Mouse (Mus musculus) lung, postnatal 4 days (tissue): Measurements from ENCODE around the gene Lrrc37a.
"Not testable (repeated sequence)": the region's sequence is repeated elsewhere in the genome, so short reads cannot be mapped to it uniquely, and the experiment has no call there.

Experiments used
- DNase-seq, 2 experiments: peaks; one replicate each; pipeline ENCODE4 v3.0.0; 2021

Lrrc37a gene

DNA sequence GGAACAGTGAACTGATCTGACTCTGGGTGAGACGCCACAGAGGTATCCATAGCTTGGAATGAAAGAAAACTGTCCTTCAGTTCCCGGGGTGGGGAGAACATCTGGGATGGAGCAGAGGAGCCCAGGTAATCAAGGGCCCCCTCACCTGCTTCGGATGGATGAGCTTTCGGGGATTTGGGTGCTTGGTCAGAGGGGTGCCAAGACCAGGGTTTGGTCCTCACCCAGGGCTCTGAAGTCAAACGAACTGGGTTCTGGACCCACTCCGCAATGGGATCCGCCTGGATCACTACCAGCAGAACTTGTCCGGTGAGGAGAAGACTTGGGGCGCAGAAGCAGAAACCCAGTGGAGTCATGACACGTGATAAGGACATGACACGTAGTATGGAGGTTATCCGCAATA is at the start of gene Lrrc37a:
Gene Lrrc37a, minus strand, starts transcription at position 101 of the 400 bp plus-strand sequence.
- DNase-seq = no peak

DNA sequence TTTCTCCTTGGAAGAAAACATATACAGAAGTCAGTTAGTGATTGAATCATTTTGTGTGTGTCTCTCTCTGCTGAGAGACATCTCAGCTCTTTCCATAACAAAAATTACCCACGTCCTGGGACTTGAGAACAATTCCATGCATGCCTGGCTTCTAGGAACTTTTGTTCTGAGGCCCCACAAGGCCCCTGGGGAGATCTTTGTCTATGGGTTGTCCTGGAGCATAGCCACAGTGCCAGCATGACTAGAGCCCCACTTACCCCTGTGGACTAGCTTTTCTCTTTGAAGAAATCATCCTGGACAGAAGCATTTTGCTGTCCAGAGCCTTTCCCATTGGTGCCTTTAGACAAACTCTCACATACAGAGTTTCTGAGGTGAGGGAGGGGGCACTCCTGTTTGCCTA is 30.6 kb upstream of the Lrrc37a start:
- DNase-seq = not testable (repeated sequence)

- DNase-seq = no peak
Observed at GRCm38 (mm10) chr11:103512111-103512510, 7.7 kb upstream of the Lrrc37a start.

DNA sequence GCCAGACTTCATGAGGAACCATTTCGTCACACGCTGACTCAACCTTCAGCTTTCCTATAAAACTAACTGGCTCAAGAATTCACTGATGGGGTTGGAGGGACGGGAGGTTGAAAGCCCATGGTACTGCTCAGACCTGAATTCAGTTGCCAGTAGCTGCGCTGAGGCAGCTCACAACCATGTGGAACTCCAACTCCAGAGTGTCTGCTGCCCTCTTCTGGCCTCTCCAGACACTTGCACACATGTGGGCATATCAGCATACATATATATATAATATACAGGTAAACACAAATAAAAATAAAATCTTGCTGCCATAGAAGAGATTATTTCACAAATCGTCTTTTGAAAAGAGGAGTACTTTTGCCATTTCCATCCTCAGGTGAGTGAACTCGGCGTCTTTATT is 40.0 kb downstream of the Lrrc37a start:
- DNase-seq = peak in 1 of 2 experiments; percentile 18

DNA sequence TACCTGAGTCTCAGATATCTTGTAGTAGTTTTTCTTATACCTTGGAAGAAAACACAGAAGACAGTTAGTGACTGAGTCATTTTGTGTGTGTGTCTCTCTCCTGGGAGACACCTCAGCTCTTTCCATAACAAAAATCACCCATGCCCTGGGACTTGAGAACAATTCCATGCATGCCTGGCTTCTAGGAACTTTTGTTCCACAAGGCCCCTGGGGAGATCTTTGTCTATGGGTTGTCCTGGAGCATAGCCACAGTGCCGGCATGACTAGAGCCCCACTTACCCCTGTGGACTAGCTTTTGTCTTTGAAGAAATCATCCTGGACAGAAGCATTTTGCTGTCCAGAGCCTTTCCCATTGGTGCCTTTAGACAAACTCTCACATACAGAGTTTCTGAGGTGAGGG is 53.3 kb downstream of the Lrrc37a start:
- not testable (repeated sequence) for DNase-seq

DNA sequence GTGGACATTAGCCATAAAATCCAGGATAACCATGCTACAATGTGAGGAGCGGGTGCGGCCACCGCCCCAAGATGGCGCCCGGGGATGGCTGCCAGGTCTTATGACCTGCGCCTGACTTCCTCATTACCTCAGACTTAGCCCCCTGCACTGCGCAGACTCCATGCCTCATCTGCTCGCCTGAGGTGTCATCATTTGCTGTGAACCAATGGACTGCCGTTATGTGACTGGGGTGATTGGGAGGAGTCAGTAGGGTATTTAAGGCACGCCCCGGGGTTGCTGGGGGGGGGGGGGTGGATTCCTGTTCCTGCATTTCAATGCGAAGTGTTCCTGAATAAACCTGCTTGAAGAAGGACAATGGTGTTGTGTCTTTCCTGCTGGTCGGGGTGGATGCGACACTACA is 54.7 kb downstream of the Lrrc37a start:
- DNase-seq = not testable (repeated sequence)

DNA sequence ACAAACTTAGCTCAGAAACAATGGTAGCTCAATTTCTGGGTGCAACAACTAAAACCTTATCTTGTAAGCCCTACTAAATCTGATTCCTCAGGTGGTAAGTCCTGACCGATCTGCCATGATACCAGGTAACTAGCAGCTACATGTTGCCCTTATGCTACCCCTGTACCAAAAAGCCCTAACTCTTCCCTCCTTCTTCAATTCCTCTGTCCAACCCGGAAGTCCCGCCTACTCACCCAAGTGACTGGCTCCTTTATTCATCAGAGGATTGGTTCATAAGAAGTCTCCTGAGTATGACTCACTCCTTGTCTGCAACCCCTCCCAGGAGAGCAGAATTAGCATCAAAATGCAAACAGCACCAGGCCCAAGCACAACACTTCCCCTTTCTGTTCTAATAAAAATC is 60.7 kb downstream of the Lrrc37a start:
- DNase-seq = peak in 1 of 2 experiments; percentile 26

- DNase-seq = no peak
Observed at GRCm38 (mm10) chr11:103436282-103436681, 68.1 kb downstream of the Lrrc37a start.

DNA sequence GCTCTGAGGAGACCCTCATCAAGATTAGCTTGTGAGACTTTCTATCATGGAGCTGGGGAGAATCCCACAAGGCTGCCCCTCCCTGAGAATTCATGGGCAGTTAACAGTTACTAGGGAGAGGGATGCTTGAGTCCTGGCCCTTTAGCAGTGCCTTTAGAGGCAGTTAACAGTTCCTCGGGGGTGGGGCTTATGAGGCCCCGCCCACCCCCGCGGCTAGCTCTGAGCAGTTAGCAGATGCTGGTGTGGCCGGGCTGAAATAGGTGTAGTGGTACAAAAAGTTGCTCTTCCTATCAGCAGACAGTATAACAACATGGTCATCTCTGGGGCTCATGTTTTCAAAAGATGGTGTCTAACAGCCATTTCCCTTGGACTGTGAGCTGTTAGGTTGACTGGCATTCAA is 79.4 kb downstream of the Lrrc37a start:
- no peak for DNase-seq

DNA sequence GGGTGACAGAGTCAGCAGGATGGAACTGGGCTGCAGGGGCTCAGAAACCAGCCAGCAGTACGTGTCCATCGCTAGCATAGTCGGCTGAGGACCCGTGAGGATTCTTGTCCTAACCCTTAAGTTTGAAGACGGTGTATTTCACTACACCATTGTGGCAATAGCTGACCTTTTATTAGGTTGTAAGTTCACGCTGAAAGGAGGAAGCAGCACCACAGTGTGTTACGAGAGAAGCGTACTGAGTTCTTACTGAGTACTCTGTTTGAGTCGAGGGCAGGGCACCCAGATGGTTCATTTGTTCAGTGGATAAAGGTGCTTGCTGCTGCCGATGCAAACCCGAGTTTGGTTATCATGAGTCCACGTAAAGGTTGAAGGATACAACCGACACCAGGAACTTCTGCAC is 84.7 kb downstream of the Lrrc37a start:
- no peak for DNase-seq

- DNase-seq = no peak
Observed at GRCm38 (mm10) chr11:103419226-103419625, 85.2 kb downstream of the Lrrc37a start.

DNA sequence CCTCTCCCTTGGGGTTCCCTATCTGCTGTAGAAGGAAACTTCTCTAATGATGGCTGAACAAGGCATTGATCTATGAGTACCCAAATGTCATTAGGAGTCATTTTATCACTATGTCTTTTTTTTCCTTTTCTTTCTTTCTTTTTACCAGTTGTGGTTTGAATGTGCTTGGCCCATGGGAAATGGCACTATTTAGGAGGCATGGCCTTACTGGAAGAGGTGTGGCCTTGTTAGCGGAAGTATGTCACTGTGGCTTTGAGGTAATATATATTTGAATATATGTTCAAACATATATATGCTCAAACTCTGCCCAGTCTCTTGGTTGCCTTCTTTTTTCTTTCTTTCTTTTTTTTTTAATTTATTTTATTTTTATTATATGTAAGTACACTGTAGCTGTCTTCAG is 90.9 kb downstream of the Lrrc37a start:
- no peak for DNase-seq

DNA sequence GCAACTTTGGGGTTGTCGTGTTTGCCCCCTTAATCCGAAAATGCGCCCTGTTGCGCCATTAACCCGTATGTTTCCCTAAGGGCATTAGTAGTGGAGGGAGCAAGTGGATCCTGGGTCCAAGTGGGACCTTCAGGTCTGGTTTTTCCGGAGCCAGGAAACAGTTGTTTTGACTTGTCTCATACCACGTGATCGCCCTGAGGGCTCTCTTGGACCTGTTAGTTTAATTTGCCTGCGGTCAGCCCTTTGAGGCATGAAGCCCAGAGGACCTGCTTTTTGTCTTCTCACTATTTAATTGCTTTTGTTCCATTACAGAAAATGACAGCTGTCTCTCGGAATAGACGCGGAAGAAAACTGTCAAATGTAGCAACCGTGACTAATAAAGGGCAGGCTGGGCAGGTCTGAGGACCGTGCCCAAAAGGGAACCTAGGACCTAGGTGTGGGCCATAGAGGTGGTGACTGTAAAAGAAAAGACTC is 91.4 kb downstream of the Lrrc37a start:
- DNase-seq = peak in 1 of 2 experiments; percentile 50

GRCm38 (mm10) chr11:103411981-103412949 is 92.1 kb downstream of the Lrrc37a start, which contains the start of gene Plekhm1:
Plekhm1 (minus strand) TSS chr11:103412687.
- DNase-seq = peak; percentile 96

GRCm38 (mm10) chr11:103411301-103411700 is 93.1 kb downstream of the Lrrc37a start:
- no peak for DNase-seq

DNA sequence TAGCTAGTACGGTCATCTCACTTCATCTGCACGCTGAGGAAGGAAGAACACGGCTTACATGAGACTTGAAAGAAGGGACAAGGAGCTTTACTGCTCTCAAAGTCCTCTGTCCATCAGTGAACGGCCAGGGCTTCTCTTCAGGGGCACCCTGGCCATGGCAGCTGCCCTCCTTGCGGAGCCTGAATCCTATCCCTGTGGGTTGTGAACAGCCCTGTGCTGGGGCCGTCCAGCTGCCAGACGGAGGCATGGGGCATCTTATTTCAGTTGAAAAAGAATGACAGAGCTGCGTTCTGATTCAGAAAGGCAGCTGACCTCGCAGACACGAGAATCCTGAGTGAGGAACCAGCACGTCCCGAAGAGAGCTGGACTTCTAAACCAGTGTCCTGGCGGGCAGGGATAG is 95.5 kb downstream of the Lrrc37a start:
- DNase-seq = no peak

DNA sequence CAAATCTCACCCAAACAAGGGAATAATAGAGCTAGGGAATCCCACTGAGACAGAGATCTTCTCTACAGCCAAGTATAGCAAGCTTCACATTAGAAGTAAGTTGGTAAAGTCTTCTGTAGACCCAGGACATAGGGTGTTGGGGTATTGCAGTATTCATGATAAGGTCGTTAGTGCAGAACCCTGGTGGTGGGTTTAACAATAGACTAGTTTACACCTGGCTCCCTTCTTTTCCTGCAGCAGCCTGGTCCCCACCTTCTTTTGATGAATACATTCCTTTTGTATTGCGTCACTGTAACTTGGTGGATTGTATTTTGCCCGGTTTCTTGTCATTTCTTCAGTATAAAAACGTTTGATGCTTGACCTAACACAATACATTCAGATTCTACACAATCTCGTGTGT is 97.3 kb downstream of the Lrrc37a start:
- not testable (repeated sequence) for DNase-seq

DNA sequence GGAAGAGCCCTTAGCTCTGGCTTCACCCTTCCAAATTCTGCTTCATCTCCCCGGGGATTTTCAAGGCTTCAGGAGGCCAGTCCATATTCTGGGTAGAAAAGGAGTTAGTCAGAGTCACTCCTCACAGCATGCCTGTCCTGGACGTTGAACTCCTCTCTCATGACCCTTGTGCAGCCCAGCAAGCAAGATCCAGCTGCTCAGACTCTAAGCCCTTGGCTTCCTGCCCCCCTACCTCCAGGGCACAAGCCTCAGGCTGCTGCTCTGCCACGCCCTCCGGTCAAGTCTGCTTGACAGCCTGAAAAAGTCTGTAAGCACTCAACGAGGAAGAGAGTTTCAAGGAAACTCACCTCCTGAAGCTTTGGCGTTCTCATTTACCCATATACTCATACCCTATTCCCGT is 97.8 kb downstream of the Lrrc37a start:
- DNase-seq = peak; percentile 44 to 76

DNA sequence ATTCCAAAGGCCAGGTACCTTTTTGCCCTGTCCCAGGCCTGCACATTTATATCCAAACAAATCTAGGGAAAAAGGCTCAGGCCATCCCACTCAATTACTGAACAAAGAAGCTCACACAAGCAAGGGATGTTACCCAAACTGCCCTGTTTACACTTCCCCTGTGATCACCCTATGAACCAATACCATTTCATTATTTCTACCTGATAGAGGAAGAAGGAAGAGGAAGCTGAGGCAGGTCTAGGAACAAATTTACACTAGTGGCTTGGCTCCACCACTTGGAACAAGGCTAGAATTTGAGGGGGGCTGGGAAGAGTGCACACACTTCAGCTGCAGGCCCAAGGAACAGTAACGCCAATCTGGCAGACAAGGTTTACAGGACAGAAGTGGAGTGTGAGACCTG is 98.6 kb downstream of the Lrrc37a start:
- no peak for DNase-seq

DNA sequence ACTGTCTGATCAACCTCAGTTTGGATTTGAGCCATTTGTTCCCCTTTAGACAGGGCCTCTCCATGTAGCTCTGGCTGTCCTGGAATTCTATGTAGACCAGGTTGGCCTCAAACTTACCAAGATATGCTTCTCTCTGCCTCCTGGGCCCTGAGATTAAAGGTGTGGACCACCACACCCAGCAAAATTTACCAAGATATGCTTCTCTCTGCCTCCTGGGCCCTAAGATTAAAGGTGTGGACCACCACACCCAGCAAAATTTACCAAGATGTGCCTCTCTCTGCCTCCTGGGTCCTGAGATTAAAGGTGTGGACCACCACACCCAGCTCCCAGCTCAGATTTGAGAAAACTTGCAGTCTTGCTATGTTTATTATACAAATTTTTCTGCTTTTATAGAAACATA is 99.8 kb downstream of the Lrrc37a start:
- DNase-seq = no peak

GRCm38 (mm10) chr11:103403776-103404175 is 100.6 kb downstream of the Lrrc37a start:
- DNase-seq = peak; percentile 32 to 40

DNA sequence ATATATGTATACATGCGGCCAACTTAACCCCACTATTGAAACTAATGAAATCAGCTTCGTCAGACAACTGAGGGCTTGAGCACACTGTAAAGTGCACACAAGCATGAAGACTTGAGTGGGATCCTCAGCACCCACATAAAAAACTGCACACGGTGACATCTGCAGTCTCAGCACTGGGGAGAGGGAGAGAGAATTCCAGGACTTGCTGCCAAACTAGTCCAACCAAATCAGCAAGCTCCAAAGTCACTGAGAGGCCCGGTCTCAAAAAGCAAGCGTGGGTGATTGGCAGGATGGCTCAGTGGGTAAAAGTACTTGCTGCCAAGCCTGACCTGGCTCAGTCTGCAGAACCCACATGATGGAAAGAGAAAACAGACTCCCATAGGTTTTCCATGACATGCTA is 101.7 kb downstream of the Lrrc37a start:
- DNase-seq = no peak

DNA sequence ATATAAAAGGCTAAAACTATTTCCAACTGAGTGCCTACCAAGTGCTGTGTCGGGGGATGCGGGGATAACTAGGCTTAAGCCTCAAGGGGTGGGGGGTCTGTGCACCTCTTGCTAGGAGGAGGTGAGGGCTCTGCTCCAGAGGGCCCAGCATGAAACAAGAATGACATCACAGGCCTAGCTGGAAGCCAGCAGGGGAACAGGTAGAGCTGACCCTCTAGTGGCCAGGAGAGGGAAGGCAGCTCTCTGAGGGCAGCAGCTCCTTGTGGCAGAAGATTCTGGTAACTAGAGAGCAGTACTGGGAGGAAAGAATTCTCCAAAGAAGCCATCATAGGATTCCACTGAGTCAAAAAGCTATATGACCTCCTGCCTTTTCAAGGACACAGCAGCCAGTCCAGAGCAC is 102.2 kb downstream of the Lrrc37a start:
- peak; percentile 70 to 79 for DNase-seq
